In the genomic region with DNA sequence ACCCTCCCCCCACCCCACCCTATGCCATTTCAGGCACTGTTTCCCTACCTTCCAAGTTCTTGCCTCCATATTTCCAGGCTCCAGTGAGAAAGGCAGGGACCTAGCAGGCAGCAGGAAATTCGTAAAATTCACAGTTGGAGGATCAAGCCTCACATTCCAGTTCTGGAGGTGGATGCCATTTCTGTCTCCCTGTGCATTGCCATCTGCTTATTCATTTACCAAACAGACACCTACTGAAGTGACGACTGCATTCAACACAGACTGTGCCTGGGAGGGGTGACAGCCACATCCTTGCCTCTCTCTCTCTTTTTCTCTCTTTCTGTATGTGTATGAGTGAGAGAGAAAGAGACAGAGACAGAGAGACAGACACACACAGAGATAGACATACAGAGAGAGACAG, we compare ENCODE assay signal across 10 mouse cellular contexts. TPM values are rescaled to one million over a fixed set of nuclear protein-coding genes. Genes with fewer than 3 reads are reported as not detected.
DNase-seq lines count a peak whose midpoint lies in the region; ATAC-seq and TF ChIP-seq lines count a peak whose summit lies in the region.
"Had no signal": no experiment of that assay in that cellular context is flagged by ENCODE, and none has a peak within 500 bp of the region (broad histone marks: within the 10 kb centered on the region; RNA-seq: fewer than 3 reads in every experiment).

No protein-coding gene starts in this region.

- no peak overlapping the region for H3K9ac ChIP-seq in heart, postnatal 0 days (replicated peaks; ENCODE audit: low read depth, low read length)

- WGBS in heart, postnatal 0 days, result 68% methylated on average over 2 of the region's 2 CpGs

- intact Hi-C loops in heart, postnatal 14 days (cut with DNase I), result loop anchor here (2.0 kb wide), 1 partner anchor 66 kb away; a partner anchor contains a TSS

- peaks cover 19% of the 10 kb centered on the region; the same call in 1 of the 2 replicates for H3K4me1 ChIP-seq in heart, postnatal 0 days (ENCODE audit: control insufficient read depth, insufficient read depth)

- H3K27me3 ChIP-seq in heart, postnatal 0 days (ENCODE audit: control insufficient read depth, insufficient read depth, low read length), result no peaks in the 10 kb centered on the region

- DNase-seq in heart, postnatal 0 days (ENCODE audit: low spot score), result no peak
- DNase-seq in heart, postnatal 14 days, result no peak
- peak; percentile 73 for DNase-seq in layer of hippocampus, adult 9-10 months (ENCODE audit: low spot score)
- peak; percentile 77 to 85 for DNase-seq in right cerebral cortex, adult 2 months (ENCODE audit: low spot score in 2 of 2)
- DNase-seq in gastrocnemius, postnatal 10 days, result no peak
- DNase-seq: kidney, postnatal 10 days; lung, postnatal 36 days; thymus, postnatal 14 days had no signal

- no peak overlapping the region for H3K4me3 ChIP-seq in heart, postnatal 0 days (ENCODE audit: low read depth, low read length)

- no peak for TF ChIP-seq EP300 in heart, postnatal 0 days (IDR thresholded peaks at IDR 0.05; ENCODE audit: low read depth)

- H3K4me2 ChIP-seq in heart, postnatal 0 days (ENCODE audit: low read depth, low read length), result no peak overlapping the region

- no peak for ATAC-seq in heart, postnatal 0 days (ENCODE audit: insufficient read depth, low read depth)
- ATAC-seq in frontal cortex, adult (ENCODE audit: low TSS enrichment), result peak; percentile 96
- no peak for ATAC-seq in erythroblast, adult 5-6 weeks (replicated peaks; ENCODE audit: low FRiP score, poor library complexity, severe bottlenecking)

- no peaks in the 10 kb centered on the region for H3K9me3 ChIP-seq in heart, postnatal 0 days (replicated peaks; ENCODE audit: control insufficient read depth, low read length)

- H3K36me3 ChIP-seq in heart, postnatal 0 days (replicated peaks; ENCODE audit: control insufficient read depth, insufficient read depth, low read length), result no peaks in the 10 kb centered on the region

- peak overlapping the region; percentile 85; the same call in 1 of the 2 replicates for H3K27ac ChIP-seq in heart, postnatal 0 days (ENCODE audit: low read depth)

- no peak for TF ChIP-seq CTCF in heart, postnatal 0 days (IDR thresholded peaks at IDR 0.05; ENCODE audit: low read depth)

RNA-seq across cellular contexts. Expression of a gene that starts 44.3 kb away (rescaled TPM):
- total RNA-seq in heart, postnatal 0 days (2014; rRNA removed; ENCODE audit: low replicate concordance), result 17.3 and 27.4 TPM in 2 replicates
- polyA plus RNA-seq in heart, postnatal 0 days (2015; fragmentation: Nextera tagmentation; extraction: Ambion mirVana), result 16.9 and 17.7 TPM in 2 replicates
- 10 to 100 TPM; 16.3 to 17.0 TPM for total RNA-seq in heart, postnatal 14 days (2021)
- not detected in 2 replicates for total RNA-seq in erythroblast, adult 5-6 weeks (2015; ENCODE audit: low replicate concordance)
- total RNA-seq in erythroblast, adult 5-6 weeks (2017; ENCODE audit: low replicate concordance), result 1.1 and 1.8 TPM in 2 replicates
- total RNA-seq in gastrocnemius, postnatal 10 days (2021), result 1 to 10 TPM; 7.1 to 9.2 TPM

Comparison
In these comparisons a context has a peak if more than half of its experiments do, and no peak if none do; other contexts are left out.
1. DNase-seq: peak in layer of hippocampus, adult 9-10 months (single experiment) and right cerebral cortex, adult 2 months (2 of 2); none in heart, postnatal 0 days (single experiment), heart, postnatal 14 days (0 of 2) and gastrocnemius, postnatal 10 days (single experiment).